Mouse (Mus musculus): ENCODE measurements around the gene Mapkapk2. TPM values are rescaled to one million over a fixed set of nuclear protein-coding genes. Genes with fewer than 3 reads are reported as not detected.
A peak's percentile ranks its signal among the peaks of the same experiment; 100 is the strongest.

Mapkapk2 gene
- total and polyA plus RNA-seq, 3 experiments = 196 to 363 (median 283) TPM

- peak in 1 of 2 experiments; percentile 57 for DNase-seq
- Histone ChIP-seq H3K27me3 (ENCODE audit: control insufficient read depth, insufficient read depth, low read length) (no peaks in the 10 kb centered on the region), H3K9ac (ENCODE audit: low read depth, low read length) (peak overlapping the region; percentile 54), H3K79me2 (replicated peaks; ENCODE audit: control insufficient read depth, insufficient read depth, low read length) (peaks cover 10% of the 10 kb centered on the region), H3K4me1 (ENCODE audit: control insufficient read depth, insufficient read depth, low read length) (peaks cover 54% of the 10 kb centered on the region), H3K27ac (peak overlapping the region; percentile 87), H3K36me3 (ENCODE audit: control insufficient read depth, insufficient read depth, low read length) (peaks cover 13% of the 10 kb centered on the region), H3K4me3 (no peak overlapping the region)
- intact Hi-C loops (cut with DNase I) = loop anchor here (2.0 to 10.0 kb wide), 2 partner anchors 29 to 375 kb away; partner anchors contain the start of genes Gm29427 and Yod1
- no peak for TF ChIP-seq POLR2A (IDR thresholded peaks at IDR 0.05; ENCODE audit: insufficient read depth, low read depth, low read length)
- TF ChIP-seq EP300 (IDR thresholded peaks at IDR 0.05; ENCODE audit: insufficient read depth, low read depth, low read length) = no peak
- no peak for TF ChIP-seq CTCF (IDR thresholded peaks at IDR 0.05)
- 35% methylated on average over 2 of the region's 2 CpGs for WGBS
These were observed 8.0 kb downstream of the Mapkapk2 start for GRCm38 (mm10) chr1:131089525-131090127.

GRCm38 (mm10) chr1:131088547-131088946, 9.1 kb downstream of the Mapkapk2 start:
- intact Hi-C loops (cut with DNase I) = loop anchor here (2.0 kb wide), 1 partner anchor 28 kb away; no protein-coding TSS in a partner anchor
- peaks cover 16% of the 10 kb centered on the region for H3K36me3 ChIP-seq (ENCODE audit: control insufficient read depth, insufficient read depth, low read length)
- no peak for TF ChIP-seq CTCF (IDR thresholded peaks at IDR 0.05)
- TF ChIP-seq EP300 (IDR thresholded peaks at IDR 0.05; ENCODE audit: insufficient read depth, low read depth, low read length) = no peak
- no peak for TF ChIP-seq POLR2A (IDR thresholded peaks at IDR 0.05; ENCODE audit: insufficient read depth, low read depth, low read length)
- peaks cover 9% of the 10 kb centered on the region for H3K79me2 ChIP-seq (replicated peaks; ENCODE audit: control insufficient read depth, insufficient read depth, low read length)
- H3K4me1 ChIP-seq (ENCODE audit: control insufficient read depth, insufficient read depth, low read length) = peaks cover 61% of the 10 kb centered on the region
- no peak for DNase-seq
- peak overlapping the region; percentile 87 for H3K27ac ChIP-seq
- WGBS = 40% methylated on average over 11 of the region's 11 CpGs
- no peak overlapping the region for H3K4me3 ChIP-seq
- no peak overlapping the region for H3K9ac ChIP-seq (ENCODE audit: low read depth, low read length)
- no peaks in the 10 kb centered on the region for H3K27me3 ChIP-seq (ENCODE audit: control insufficient read depth, insufficient read depth, low read length)

GRCm38 (mm10) chr1:131086907-131087306, 10.7 kb downstream of the Mapkapk2 start:
- peaks cover 58% of the 10 kb centered on the region for H3K4me1 ChIP-seq (ENCODE audit: control insufficient read depth, insufficient read depth, low read length)
- WGBS = 10% methylated on average over 7 of the region's 7 CpGs
- intact Hi-C loops (cut with DNase I) = no loop called here
- TF ChIP-seq CTCF (IDR thresholded peaks at IDR 0.05) (no peak), POLR2A (IDR thresholded peaks at IDR 0.05; ENCODE audit: insufficient read depth, low read depth, low read length) (no peak), EP300 (IDR thresholded peaks at IDR 0.05; ENCODE audit: insufficient read depth, low read depth, low read length) (no peak)
- no peaks in the 10 kb centered on the region for H3K27me3 ChIP-seq (ENCODE audit: control insufficient read depth, insufficient read depth, low read length)
- H3K36me3 ChIP-seq (ENCODE audit: control insufficient read depth, insufficient read depth, low read length) = peaks cover 16% of the 10 kb centered on the region
- peak; percentile 79 to 80 for DNase-seq
- no peak overlapping the region for H3K4me3 ChIP-seq
- H3K27ac ChIP-seq = peak overlapping the region; percentile 55
- H3K9ac ChIP-seq (ENCODE audit: low read depth, low read length) = no peak overlapping the region
- H3K79me2 ChIP-seq (replicated peaks; ENCODE audit: control insufficient read depth, insufficient read depth, low read length) = 0 out of 2 replicates have a peak, but pooled peaks cover 3% of the 10 kb centered on the region

GRCm38 (mm10) chr1:131085957-131086739, 11.5 kb downstream of the Mapkapk2 start:
- DNase-seq = no peak
- H3K9ac ChIP-seq (ENCODE audit: low read depth, low read length) = no peak overlapping the region

GRCm38 (mm10) chr1:131085272-131085671, 12.4 kb downstream of the Mapkapk2 start:
- peaks cover 8% of the 10 kb centered on the region; the same call in 1 of the 2 replicates for H3K79me2 ChIP-seq (replicated peaks; ENCODE audit: control insufficient read depth, insufficient read depth, low read length)
- H3K36me3 ChIP-seq (ENCODE audit: control insufficient read depth, insufficient read depth, low read length) = peaks cover 21% of the 10 kb centered on the region
- peak overlapping the region; percentile 13; the same call in 1 of the 2 replicates for H3K27ac ChIP-seq
- WGBS = 59% methylated on average over 3 of the region's 3 CpGs
- no peak overlapping the region for H3K9ac ChIP-seq (ENCODE audit: low read depth, low read length)
- intact Hi-C loops (cut with DNase I) = no loop called here
- no peaks in the 10 kb centered on the region for H3K27me3 ChIP-seq (ENCODE audit: control insufficient read depth, insufficient read depth, low read length)
- no peak overlapping the region for H3K4me3 ChIP-seq
- TF ChIP-seq POLR2A (IDR thresholded peaks at IDR 0.05; ENCODE audit: insufficient read depth, low read depth, low read length) (no peak), EP300 (IDR thresholded peaks at IDR 0.05; ENCODE audit: insufficient read depth, low read depth, low read length) (no peak), CTCF (IDR thresholded peaks at IDR 0.05) (no peak)
- peaks cover 55% of the 10 kb centered on the region for H3K4me1 ChIP-seq (ENCODE audit: control insufficient read depth, insufficient read depth, low read length)
- no peak for DNase-seq

More at GRCm38 (mm10) chr1:131085957-131086739, 11.5 kb downstream of the Mapkapk2 start:
- Histone ChIP-seq H3K79me2 (replicated peaks; ENCODE audit: control insufficient read depth, insufficient read depth, low read length) (peaks cover 6% of the 10 kb centered on the region; the same call in 1 of the 2 replicates), H3K36me3 (ENCODE audit: control insufficient read depth, insufficient read depth, low read length) (peaks cover 19% of the 10 kb centered on the region), H3K27ac (peak overlapping the region; percentile 55; the same call in 1 of the 2 replicates), H3K4me3 (no peak overlapping the region), H3K27me3 (ENCODE audit: control insufficient read depth, insufficient read depth, low read length) (no peaks in the 10 kb centered on the region), H3K4me1 (ENCODE audit: control insufficient read depth, insufficient read depth, low read length) (peaks cover 60% of the 10 kb centered on the region)
- intact Hi-C loops (cut with DNase I) = no loop called here
- TF ChIP-seq CTCF (IDR thresholded peaks at IDR 0.05) (no peak), EP300 (IDR thresholded peaks at IDR 0.05; ENCODE audit: insufficient read depth, low read depth, low read length) (no peak), POLR2A (IDR thresholded peaks at IDR 0.05; ENCODE audit: insufficient read depth, low read depth, low read length) (no peak)
- 45% methylated on average over 4 of the region's 4 CpGs for WGBS
